In genomic region chr5:106446593-106446992, GRCm38 (mm10) we compare ENCODE assay signal across 11 mouse cellular contexts. TPM values are rescaled to one million over a fixed set of nuclear protein-coding genes. Genes with fewer than 3 reads are reported as not detected.
DNase-seq lines count a peak whose midpoint lies in the region; ATAC-seq and TF ChIP-seq lines count a peak whose summit lies in the region.
"Had no signal": no experiment of that assay in that cellular context is flagged by ENCODE, and none has a peak within 500 bp of the region (broad histone marks: within the 10 kb centered on the region; RNA-seq: fewer than 3 reads in every experiment).

No protein-coding gene starts in this region.

- peak overlapping the region; percentile 42 for H3K4me3 ChIP-seq in cerebellum, adult 2 months (replicated peaks; ENCODE audit: insufficient read depth, low read depth, low read length)
- H3K4me3 ChIP-seq in forebrain, embryonic 13.5 days = no peak overlapping the region
- no peak overlapping the region for H3K4me3 ChIP-seq in midbrain, embryonic 12.5 days
- H3K4me3 ChIP-seq: heart, embryonic 13.5 days; liver, embryonic 13.5 days; stomach, embryonic 15.5 days had no signal

- peak; percentile 30 for DNase-seq in ES-CJ7 (ENCODE audit: low read depth, low spot score)
- peak; percentile 81 to 90 for DNase-seq in cerebellum, adult 2 months
- DNase-seq in yolk sac, embryonic 10.5 days (ENCODE audit: low spot score) = no peak
- no peak for DNase-seq in lung, postnatal 4 days
- no peak for DNase-seq in spleen, adult 12 weeks (ENCODE audit: low spot score)
- DNase-seq: liver, embryonic 13.5 days had no signal

- H3K36me3 ChIP-seq in forebrain, embryonic 13.5 days (ENCODE audit: poor library complexity, severe bottlenecking) = no peaks in the 10 kb centered on the region
- H3K36me3 ChIP-seq in midbrain, embryonic 12.5 days = no peaks in the 10 kb centered on the region
- H3K36me3 ChIP-seq: heart, embryonic 13.5 days; liver, embryonic 13.5 days; stomach, embryonic 15.5 days had no signal

- 5% methylated on average over 8 of the region's 8 CpGs for WGBS in cerebellum, adult 2 months
- under 1% methylated on average over 8 of the region's 8 CpGs for WGBS in forebrain, embryonic 13.5 days
- 4% methylated on average over 8 of the region's 8 CpGs for WGBS in midbrain, embryonic 12.5 days

- no peak overlapping the region for H3K9ac ChIP-seq in forebrain, embryonic 13.5 days
- no peak overlapping the region for H3K9ac ChIP-seq in midbrain, embryonic 12.5 days (replicated peaks)
- H3K9ac ChIP-seq: heart, embryonic 13.5 days; liver, embryonic 13.5 days; stomach, embryonic 15.5 days had no signal

- TF ChIP-seq POLR2A in cerebellum, adult 2 months (IDR thresholded peaks at IDR 0.05; ENCODE audit: borderline replicate concordance, insufficient read depth, low read length) = peak; percentile 54; the same call in 1 of the 2 replicates

- ATAC-seq in forebrain, embryonic 13.5 days = peak; percentile 90
- peak; percentile 75 for ATAC-seq in midbrain, embryonic 12.5 days (ENCODE audit: low FRiP score, low read depth)
- ATAC-seq in erythroblast, adult 5-6 weeks (replicated peaks; ENCODE audit: low FRiP score, poor library complexity, severe bottlenecking) = no peak

- no peaks in the 10 kb centered on the region for H3K27me3 ChIP-seq in cerebellum, adult 2 months (ENCODE audit: control insufficient read depth, insufficient read depth, low read length)
- H3K27me3 ChIP-seq in forebrain, embryonic 13.5 days = peaks cover 87% of the 10 kb centered on the region
- peaks cover 76% of the 10 kb centered on the region for H3K27me3 ChIP-seq in midbrain, embryonic 12.5 days

- no peak for TF ChIP-seq CTCF in cerebellum, adult 2 months (IDR thresholded peaks at IDR 0.05; ENCODE audit: borderline replicate concordance, insufficient read depth, low read depth, low read length)

- H3K4me1 ChIP-seq in cerebellum, adult 2 months (ENCODE audit: control insufficient read depth, insufficient read depth, low read length) = peaks cover 16% of the 10 kb centered on the region
- H3K4me1 ChIP-seq in forebrain, embryonic 13.5 days = peaks cover 11% of the 10 kb centered on the region
- peaks cover 24% of the 10 kb centered on the region for H3K4me1 ChIP-seq in midbrain, embryonic 12.5 days
- H3K4me1 ChIP-seq: liver, embryonic 13.5 days; stomach, embryonic 15.5 days had no signal

- H3K4me2 ChIP-seq in forebrain, embryonic 13.5 days = peak overlapping the region; percentile 8; the same call in 1 of the 2 replicates
- peak overlapping the region; percentile 1; the same call in 1 of the 2 replicates for H3K4me2 ChIP-seq in midbrain, embryonic 12.5 days (replicated peaks)
- H3K4me2 ChIP-seq: heart, embryonic 13.5 days; liver, embryonic 13.5 days; stomach, embryonic 15.5 days had no signal

- H3K27ac ChIP-seq in cerebellum, adult 2 months (ENCODE audit: insufficient read depth, low read length) = peak overlapping the region; percentile 49
- H3K27ac ChIP-seq in forebrain, embryonic 13.5 days = no peak overlapping the region
- H3K27ac ChIP-seq in midbrain, embryonic 12.5 days (replicated peaks) = 0 out of 2 replicates have a peak overlapping the region, but pooled peaks have one; percentile 7
- H3K27ac ChIP-seq: heart, embryonic 13.5 days; liver, embryonic 13.5 days; stomach, embryonic 15.5 days had no signal

- H3K9me3 ChIP-seq in forebrain, embryonic 13.5 days (replicated peaks) = no peaks in the 10 kb centered on the region
- no peaks in the 10 kb centered on the region for H3K9me3 ChIP-seq in midbrain, embryonic 12.5 days
- H3K9me3 ChIP-seq: heart, embryonic 13.5 days; liver, embryonic 13.5 days; stomach, embryonic 15.5 days had no signal

RNA-seq across cellular contexts. Expression of gene Barhl2, which starts 11.4 kb away (rescaled TPM):
- 33.4 and 38.4 TPM in 2 replicates for polyA plus RNA-seq in cerebellum, adult 2 months (2012; rRNA removed)
- polyA plus RNA-seq in forebrain, embryonic 13.5 days (2015; fragmentation: Nextera tagmentation; extraction: Ambion mirVana) = 1.8 and 5.5 TPM in 2 replicates
- polyA plus RNA-seq in midbrain, embryonic 12.5 days (2016; fragmentation: Nextera tagmentation; extraction: Ambion mirVana) = 8.4 and 15.6 TPM in 2 replicates
- not detected in 2 replicates for total RNA-seq in erythroblast, adult 5-6 weeks (2015; ENCODE audit: low replicate concordance)
- not detected in 2 replicates for total RNA-seq in erythroblast, adult 5-6 weeks (2017; ENCODE audit: low replicate concordance)
- polyA plus RNA-seq: heart, embryonic 13.5 days; liver, embryonic 13.5 days; stomach, embryonic 15.5 days had no signal

Comparison
In these comparisons a context has a peak if more than half of its experiments do, and no peak if none do; other contexts are left out.
1. DNase-seq: peak in ES-CJ7 (single experiment) and cerebellum, adult 2 months (2 of 2); none in yolk sac, embryonic 10.5 days (single experiment), lung, postnatal 4 days (0 of 2) and spleen, adult 12 weeks (single experiment).